Mouse (Mus musculus): ENCODE measurements around the gene Shisa8. TPM values are rescaled to one million over a fixed set of nuclear protein-coding genes. Genes with fewer than 3 reads are reported as not detected.
A peak's percentile ranks its signal among the peaks of the same experiment; 100 is the strongest.

The Shisa8 gene
- polyA plus RNA-seq, 1 experiment from 2014 or later, result 0.15 TPM

DNA sequence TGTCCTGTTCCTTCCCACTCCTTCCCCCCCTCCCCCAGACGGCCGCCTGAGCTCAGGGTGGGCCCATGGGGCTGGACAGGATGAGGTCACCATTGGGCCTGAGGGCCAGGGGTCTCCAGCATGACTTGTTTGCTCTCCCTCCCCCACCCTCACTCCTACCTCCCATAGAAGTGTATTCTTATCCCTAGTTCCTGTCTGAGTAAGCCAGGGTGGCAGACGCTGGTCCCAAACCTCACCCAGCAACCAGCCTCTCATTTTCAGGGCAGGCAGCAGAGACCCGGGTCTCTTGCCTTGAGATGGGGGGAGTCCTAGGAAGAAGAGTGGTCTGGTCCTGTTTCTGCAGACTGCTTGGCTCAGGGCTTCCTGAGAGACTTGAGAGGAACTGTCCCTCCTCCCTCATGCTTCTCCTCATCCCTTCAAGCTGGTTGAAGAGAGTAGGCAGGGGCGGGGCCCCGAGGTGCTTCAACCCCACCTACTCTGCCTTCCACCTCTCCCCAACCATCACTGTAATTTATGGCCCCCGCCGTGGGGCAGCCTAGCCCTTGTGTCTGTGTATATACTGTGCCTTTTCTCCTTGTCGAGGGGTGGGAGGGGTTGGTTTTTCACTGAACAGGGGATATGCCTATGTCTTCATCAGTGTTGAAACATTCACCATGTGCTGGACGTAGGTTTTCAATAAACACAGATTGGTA is 7.8 kb downstream of the Shisa8 start:
- DNase-seq (ENCODE audit: low spot score) (no peak), ATAC-seq (replicated peaks; ENCODE audit: low FRiP score, low TSS enrichment, low read depth) (0 out of 2 replicates have a peak, but pooled peaks have one; percentile 21)
- Histone ChIP-seq H3K4me2 (ENCODE audit: low read length) (no peak overlapping the region), H3K4me1 (replicated peaks; ENCODE audit: control insufficient read depth, insufficient read depth, low read length) (0 out of 2 replicates have a peak, but pooled peaks cover 4% of the 10 kb centered on the region), H3K27me3 (replicated peaks; ENCODE audit: control insufficient read depth, insufficient read depth, low read length) (peaks cover 39% of the 10 kb centered on the region), H3K36me3 (ENCODE audit: control insufficient read depth, insufficient read depth, low read length) (peaks cover 65% of the 10 kb centered on the region), H3K27ac (ENCODE audit: low read depth) (no peak overlapping the region), H3K9ac (ENCODE audit: low read length) (no peak overlapping the region), H3K9me3 (ENCODE audit: control insufficient read depth, low read length) (no peaks in the 10 kb centered on the region), H3K4me3 (ENCODE audit: low read depth, low read length) (no peak overlapping the region)
- WGBS, result 55% methylated on average over 9 of the region's 10 CpGs

GRCm38 (mm10) chr15:82203611-82204351 is 8.8 kb downstream of the Shisa8 start:
- Histone ChIP-seq H3K27me3 (replicated peaks; ENCODE audit: control insufficient read depth, insufficient read depth, low read length) (peaks cover 32% of the 10 kb centered on the region), H3K4me2 (ENCODE audit: low read length) (no peak overlapping the region), H3K9me3 (ENCODE audit: control insufficient read depth, low read length) (no peaks in the 10 kb centered on the region), H3K9ac (ENCODE audit: low read length) (no peak overlapping the region), H3K4me3 (ENCODE audit: low read depth, low read length) (no peak overlapping the region), H3K36me3 (ENCODE audit: control insufficient read depth, insufficient read depth, low read length) (peaks cover 75% of the 10 kb centered on the region), H3K27ac (ENCODE audit: low read depth) (no peak overlapping the region), H3K4me1 (replicated peaks; ENCODE audit: control insufficient read depth, insufficient read depth, low read length) (0 out of 2 replicates have a peak, but pooled peaks cover 4% of the 10 kb centered on the region)
- ATAC-seq (replicated peaks; ENCODE audit: low FRiP score, low TSS enrichment, low read depth) (no peak), DNase-seq (ENCODE audit: low spot score) (no peak)
- WGBS, result 86% methylated on average over 20 of the region's 20 CpGs

- Histone ChIP-seq H3K9ac (ENCODE audit: low read length) (no peak overlapping the region), H3K27ac (ENCODE audit: low read depth) (no peak overlapping the region), H3K4me3 (ENCODE audit: low read depth, low read length) (no peak overlapping the region), H3K4me2 (ENCODE audit: low read length) (no peak overlapping the region), H3K9me3 (ENCODE audit: control insufficient read depth, low read length) (no peaks in the 10 kb centered on the region), H3K36me3 (ENCODE audit: control insufficient read depth, insufficient read depth, low read length) (peaks cover 82% of the 10 kb centered on the region), H3K4me1 (replicated peaks; ENCODE audit: control insufficient read depth, insufficient read depth, low read length) (0 out of 2 replicates have a peak, but pooled peaks cover 4% of the 10 kb centered on the region), H3K27me3 (replicated peaks; ENCODE audit: control insufficient read depth, insufficient read depth, low read length) (peaks cover 25% of the 10 kb centered on the region)
- DNase-seq (ENCODE audit: low spot score) (no peak), ATAC-seq (replicated peaks; ENCODE audit: low FRiP score, low TSS enrichment, low read depth) (no peak)
- whole genome bisulfite sequencing, result 92% methylated on average over 10 of the region's 10 CpGs
These were observed 9.5 kb downstream of the Shisa8 start for GRCm38 (mm10) chr15:82203090-82203489.

DNA sequence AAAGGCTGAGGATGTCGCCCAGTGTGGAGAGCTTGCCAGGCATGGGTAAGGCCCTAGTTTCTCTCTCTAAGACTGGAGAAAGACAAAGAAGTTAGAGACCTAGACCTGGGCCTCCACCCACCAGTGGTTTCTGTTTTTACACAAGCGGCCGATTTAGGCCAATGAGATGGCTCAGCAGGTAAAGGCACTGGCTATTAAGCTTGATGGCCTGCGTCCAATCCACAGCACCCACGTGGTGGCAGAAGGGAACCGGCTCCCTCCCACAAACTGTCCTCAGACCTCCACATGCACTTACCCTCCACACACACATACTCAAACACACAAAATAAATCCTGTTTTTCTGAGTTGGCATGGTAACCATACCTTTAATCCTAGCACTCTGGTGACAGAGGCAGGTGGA is 10.5 kb downstream of the Shisa8 start:
- ATAC-seq (replicated peaks; ENCODE audit: low FRiP score, low TSS enrichment, low read depth), result no peak

DNA sequence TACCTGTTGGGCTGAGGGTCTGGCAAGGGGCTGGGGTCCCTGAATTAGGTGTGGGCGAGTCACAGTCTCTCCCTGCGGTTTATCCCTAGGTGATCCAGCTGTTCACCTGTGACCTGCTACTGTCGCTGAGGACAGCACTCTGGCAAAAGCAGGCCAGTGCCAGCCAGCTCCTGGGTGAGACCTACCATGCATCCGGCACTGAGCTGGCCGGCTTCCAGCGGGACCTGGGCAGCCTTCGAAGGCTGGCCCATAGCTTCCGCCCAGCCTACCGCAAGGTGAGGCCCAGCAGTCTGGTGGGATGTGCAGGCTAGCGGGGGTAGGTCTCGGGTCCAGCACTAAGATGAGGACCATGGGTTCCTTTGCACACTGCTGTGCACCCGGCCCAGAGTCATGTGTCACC is 13.1 kb downstream of the Shisa8 start:
- Histone ChIP-seq H3K9me3 (ENCODE audit: control insufficient read depth, low read length) (no peaks in the 10 kb centered on the region), H3K36me3 (ENCODE audit: control insufficient read depth, insufficient read depth, low read length) (peaks cover 98% of the 10 kb centered on the region), H3K4me3 (ENCODE audit: low read depth, low read length) (no peak overlapping the region), H3K9ac (ENCODE audit: low read length) (no peak overlapping the region), H3K4me2 (ENCODE audit: low read length) (no peak overlapping the region), H3K27ac (ENCODE audit: low read depth) (no peak overlapping the region), H3K27me3 (replicated peaks; ENCODE audit: control insufficient read depth, insufficient read depth, low read length) (no peaks in the 10 kb centered on the region), H3K4me1 (replicated peaks; ENCODE audit: control insufficient read depth, insufficient read depth, low read length) (no peaks in the 10 kb centered on the region)
- WGBS, result 89% methylated on average over 12 of the region's 12 CpGs
- DNase-seq (ENCODE audit: low spot score) (no peak), ATAC-seq (replicated peaks; ENCODE audit: low FRiP score, low TSS enrichment, low read depth) (no peak)

More for the DNA sequence above, 10.5 kb downstream of the Shisa8 start:
- Histone ChIP-seq H3K4me2 (ENCODE audit: low read length) (no peak overlapping the region), H3K27me3 (replicated peaks; ENCODE audit: control insufficient read depth, insufficient read depth, low read length) (peaks cover 15% of the 10 kb centered on the region), H3K4me1 (replicated peaks; ENCODE audit: control insufficient read depth, insufficient read depth, low read length) (0 out of 2 replicates have a peak, but pooled peaks cover 4% of the 10 kb centered on the region), H3K9me3 (ENCODE audit: control insufficient read depth, low read length) (no peaks in the 10 kb centered on the region), H3K27ac (ENCODE audit: low read depth) (no peak overlapping the region), H3K9ac (ENCODE audit: low read length) (no peak overlapping the region), H3K36me3 (ENCODE audit: control insufficient read depth, insufficient read depth, low read length) (peaks cover 92% of the 10 kb centered on the region), H3K4me3 (ENCODE audit: low read depth, low read length) (no peak overlapping the region)
- WGBS, result 91% methylated on average over 6 of the region's 6 CpGs
- DNase-seq (ENCODE audit: low spot score), result no peak

- Histone ChIP-seq H3K4me3 (ENCODE audit: low read depth, low read length) (no peak overlapping the region), H3K9me3 (ENCODE audit: control insufficient read depth, low read length) (no peaks in the 10 kb centered on the region), H3K9ac (ENCODE audit: low read length) (no peak overlapping the region), H3K4me2 (ENCODE audit: low read length) (no peak overlapping the region), H3K27ac (ENCODE audit: low read depth) (no peak overlapping the region), H3K4me1 (replicated peaks; ENCODE audit: control insufficient read depth, insufficient read depth, low read length) (no peaks in the 10 kb centered on the region), H3K36me3 (ENCODE audit: control insufficient read depth, insufficient read depth, low read length) (peaks cover 98% of the 10 kb centered on the region), H3K27me3 (replicated peaks; ENCODE audit: control insufficient read depth, insufficient read depth, low read length) (no peaks in the 10 kb centered on the region)
- 88% methylated on average over 7 of the region's 7 CpGs for WGBS
- no peak for DNase-seq (ENCODE audit: low spot score)
- no peak for ATAC-seq (replicated peaks; ENCODE audit: low FRiP score, low TSS enrichment, low read depth)
These were observed 14.3 kb downstream of the Shisa8 start for GRCm38 (mm10) chr15:82198342-82198741.

DNA sequence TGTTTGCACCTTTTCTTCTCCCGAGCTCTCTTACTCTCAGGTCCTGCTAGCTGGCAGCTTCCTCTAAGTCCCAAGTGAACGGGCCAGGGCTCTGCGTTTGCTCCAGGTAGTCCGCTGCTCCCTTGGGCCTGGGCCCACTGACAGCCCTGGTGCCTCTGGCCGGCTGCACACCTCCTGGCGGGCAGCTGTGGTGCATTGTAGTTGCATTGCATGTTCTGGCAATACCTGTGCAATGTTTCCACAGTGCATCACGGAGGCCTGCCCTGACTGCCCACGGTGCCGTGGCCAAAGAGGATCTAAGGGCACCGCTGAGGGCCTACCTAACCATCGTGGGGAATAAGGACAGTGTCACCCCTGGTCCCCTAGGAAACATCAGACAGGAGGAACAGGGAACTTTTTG is 14.7 kb downstream of the Shisa8 start:
- Histone ChIP-seq H3K4me2 (ENCODE audit: low read length) (no peak overlapping the region), H3K36me3 (ENCODE audit: control insufficient read depth, insufficient read depth, low read length) (peaks cover 98% of the 10 kb centered on the region), H3K27me3 (replicated peaks; ENCODE audit: control insufficient read depth, insufficient read depth, low read length) (no peaks in the 10 kb centered on the region), H3K9ac (ENCODE audit: low read length) (no peak overlapping the region), H3K4me3 (ENCODE audit: low read depth, low read length) (no peak overlapping the region), H3K4me1 (replicated peaks; ENCODE audit: control insufficient read depth, insufficient read depth, low read length) (no peaks in the 10 kb centered on the region), H3K9me3 (ENCODE audit: control insufficient read depth, low read length) (no peaks in the 10 kb centered on the region), H3K27ac (ENCODE audit: low read depth) (no peak overlapping the region)
- WGBS, result 94% methylated on average over 11 of the region's 11 CpGs
- ATAC-seq (replicated peaks; ENCODE audit: low FRiP score, low TSS enrichment, low read depth), result no peak
- no peak for DNase-seq (ENCODE audit: low spot score)

- Histone ChIP-seq H3K4me1 (replicated peaks; ENCODE audit: control insufficient read depth, insufficient read depth, low read length) (no peaks in the 10 kb centered on the region), H3K27ac (ENCODE audit: low read depth) (no peak overlapping the region), H3K4me3 (ENCODE audit: low read depth, low read length) (no peak overlapping the region), H3K36me3 (ENCODE audit: control insufficient read depth, insufficient read depth, low read length) (peaks cover 98% of the 10 kb centered on the region), H3K4me2 (ENCODE audit: low read length) (no peak overlapping the region), H3K9ac (ENCODE audit: low read length) (no peak overlapping the region), H3K27me3 (replicated peaks; ENCODE audit: control insufficient read depth, insufficient read depth, low read length) (no peaks in the 10 kb centered on the region), H3K9me3 (ENCODE audit: control insufficient read depth, low read length) (no peaks in the 10 kb centered on the region)
- ATAC-seq (replicated peaks; ENCODE audit: low FRiP score, low TSS enrichment, low read depth) (no peak), DNase-seq (ENCODE audit: low spot score) (no peak)
- WGBS, result 90% methylated on average over 10 of the region's 10 CpGs
These were observed 15.3 kb downstream of the Shisa8 start for GRCm38 (mm10) chr15:82197246-82197750.
